Mouse (Mus musculus) heart, postnatal 0 days (tissue): ENCODE measurements around the gene Chrnb4. TPM values are rescaled to one million over a fixed set of nuclear protein-coding genes. Genes with fewer than 3 reads are reported as not detected.

Experiments used
- ATAC-seq: fragments of 200-750 bp; cut with Nextera tagmentation; 2 replicates; pipeline ENCODE4 v1.8.0; 2017; ENCODE audit warnings: low read depth, moderate number of reproducible peaks, moderate library complexity; ENCODE audit not compliant: insufficient read depth
- DNase-seq: peaks from one replicate; pipeline ENCODE4 v3.0.0-alpha.2; 2016; ENCODE audit warnings: low spot score
- H3K27ac ChIP-seq: fragments of 300-500 bp; sonication (generic); 2 replicates; pipeline ENCODE4 v1.5.1; 2014; ENCODE audit warnings: low read depth, mild to moderate bottlenecking
- H3K27me3 ChIP-seq: fragments of 300-500 bp; sonication (generic); 2 replicates; pipeline ENCODE4 v1.6.1; 2014; ENCODE audit warnings: low read length, mixed read lengths; ENCODE audit not compliant: control insufficient read depth, insufficient read depth
- H3K36me3 ChIP-seq: fragments of 300-500 bp; sonication (generic); replicated peaks from 2 replicates; pipeline ENCODE4 v1.6.1; 2014; ENCODE audit warnings: low read length, mixed read lengths; ENCODE audit not compliant: control insufficient read depth, insufficient read depth
- H3K4me1 ChIP-seq: fragments of 300-500 bp; sonication (generic); 2 replicates; pipeline ENCODE4 v1.6.1; 2014; ENCODE audit warnings: antibody characterized with exemption; ENCODE audit not compliant: control insufficient read depth, insufficient read depth
- H3K4me2 ChIP-seq: fragments of 300-500 bp; sonication (generic); 2 replicates; pipeline ENCODE4 v1.6.1; 2014; ENCODE audit warnings: low read depth, mild to moderate bottlenecking, low read length, moderate library complexity
- H3K4me3 ChIP-seq: fragments of 300-500 bp; sonication (generic); 2 replicates; pipeline ENCODE4 v1.5.1; 2014; ENCODE audit warnings: low read depth, low read length
- H3K9ac ChIP-seq: fragments of 300-500 bp; sonication (generic); replicated peaks from 2 replicates; pipeline ENCODE4 v1.6.1; 2014; ENCODE audit warnings: low read depth, low read length, mixed read lengths
- H3K9me3 ChIP-seq: fragments of 300-500 bp; sonication (generic); replicated peaks from 2 replicates; pipeline ENCODE4 v1.6.1; 2016; ENCODE audit warnings: low read length; ENCODE audit not compliant: control insufficient read depth
- CTCF ChIP-seq: IDR thresholded peaks from 2 replicates; pipeline ENCODE4 v1.5.1; 2016; ENCODE audit warnings: antibody characterized with exemption, control low read depth, low read depth
- EP300 ChIP-seq: IDR thresholded peaks from 2 replicates; pipeline ENCODE4 v1.6.1; 2016; ENCODE audit warnings: antibody characterized with exemption, low read depth
- WGBS: fragments of 180-500 bp; shearing (Covaris S2); extraction: QIAGEN DNeasy Blood & Tissue Kit; methylation state at CpG from one replicate; pipeline ENCODE4 v1.1.7; 2014; 5-methylcytosine and 5-hydroxymethylcytosine counted together
- polyA plus RNA-seq: library from polyadenylated mRNA; unstranded; fragments of >200 nt; fragmentation: Nextera tagmentation; extraction: Ambion mirVana; gene quantifications from 2 replicates; pipeline ENCODE4 v1.2.1, GENCODE M21; 2015
- total RNA-seq: library from RNA; depleted of rRNA; stranded (reverse); fragments of >200 nt; gene quantifications from 2 replicates; pipeline ENCODE4 v1.2.3, GENCODE M21; 2014; ENCODE audit warnings: low replicate concordance; rRNA removed

The Chrnb4 gene
- not detected in 2 replicates for total RNA-seq
- polyA plus RNA-seq = 0.03 and 0.11 TPM in 2 replicates

DNA sequence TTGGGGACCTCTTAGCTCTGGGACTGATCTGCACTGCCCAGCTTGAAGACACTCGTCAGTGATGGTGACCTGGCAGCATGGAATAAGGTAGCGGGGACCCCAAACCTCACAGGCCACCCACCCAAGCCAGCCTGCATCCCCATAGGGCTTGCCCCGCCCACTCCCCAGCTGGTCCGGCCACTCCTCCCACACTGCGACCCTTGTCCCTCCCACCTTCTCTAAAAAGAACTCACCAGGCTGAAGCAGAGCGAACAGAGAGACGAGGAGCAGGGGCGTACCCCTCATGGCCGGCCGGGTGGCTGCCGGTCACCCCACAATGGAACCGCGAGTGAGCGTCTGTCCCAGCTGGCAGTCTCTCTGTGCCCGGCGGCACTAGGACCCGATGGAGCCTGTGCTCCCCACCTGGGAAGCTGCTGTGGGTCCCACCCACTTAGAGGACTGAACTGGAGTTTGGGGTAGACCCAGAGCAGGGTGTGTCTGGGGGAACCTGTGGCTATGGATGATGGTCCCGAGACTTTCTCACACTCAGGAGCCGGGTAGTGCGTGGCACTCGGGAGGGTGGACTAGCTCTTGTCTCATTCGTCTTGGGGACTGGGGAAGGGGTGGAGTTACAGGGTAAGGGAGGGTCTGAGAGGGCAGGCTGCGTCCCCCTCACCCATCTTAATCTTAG is at the start of gene Chrnb4:
TSS of gene Chrnb4 (minus strand) at position 569 of the 670 bp plus-strand sequence.
- no peak for DNase-seq
- H3K36me3 ChIP-seq = no peaks in the 10 kb centered on the region
- no peak for ATAC-seq
- no peaks in the 10 kb centered on the region for H3K9me3 ChIP-seq
- no peak for TF ChIP-seq CTCF
- TF ChIP-seq EP300 = no peak
- H3K4me1 ChIP-seq = 0 out of 2 replicates have a peak, but pooled peaks cover 3% of the 10 kb centered on the region
- H3K9ac ChIP-seq = no peak within 1 kb of the TSS; the same call in 1 of the 2 replicates
- H3K4me2 ChIP-seq = peak within 1 kb of the TSS; percentile 82
- no peak within 1 kb of the TSS for H3K27ac ChIP-seq
- WGBS = 2% methylated on average over 23 of the region's 23 CpGs
- H3K27me3 ChIP-seq = no peaks in the 10 kb centered on the region
- peak within 1 kb of the TSS; percentile 47 for H3K4me3 ChIP-seq

- no peak overlapping the region for H3K9ac ChIP-seq
- no peak overlapping the region for H3K27ac ChIP-seq
- H3K9me3 ChIP-seq = no peaks in the 10 kb centered on the region
- no peaks in the 10 kb centered on the region for H3K36me3 ChIP-seq
- no peak overlapping the region for H3K4me3 ChIP-seq
- H3K4me2 ChIP-seq = no peak overlapping the region
- H3K4me1 ChIP-seq = no peaks in the 10 kb centered on the region
- 91% methylated on average over 4 of the region's 4 CpGs for WGBS
- DNase-seq = no peak
- no peak for ATAC-seq
- no peaks in the 10 kb centered on the region for H3K27me3 ChIP-seq
- TF ChIP-seq CTCF (no peak), EP300 (no peak)
Observed at GRCm38 (mm10) chr9:55096870-55097269, 48.3 kb upstream of the Chrnb4 start.

DNA sequence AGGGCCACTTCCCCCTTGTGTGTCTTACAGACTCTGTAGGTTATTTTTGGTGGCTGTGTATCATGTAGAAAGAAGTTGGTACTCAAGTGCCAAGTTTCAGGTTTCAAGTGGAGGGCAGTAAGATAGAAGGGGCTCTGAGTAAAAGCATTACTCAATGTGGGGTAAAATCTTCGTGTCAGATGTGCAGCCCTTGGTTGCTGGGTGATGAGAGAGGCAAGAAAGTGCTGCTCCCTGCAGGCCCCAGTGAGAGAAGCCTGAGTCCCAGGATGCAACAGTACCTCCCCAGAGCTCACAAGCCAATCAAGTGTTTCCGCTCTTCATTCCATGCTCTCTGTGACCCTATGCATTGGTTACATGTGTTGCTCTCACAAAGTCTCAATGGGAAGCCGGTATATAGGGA is 47.5 kb upstream of the Chrnb4 start:
- no peak overlapping the region for H3K27ac ChIP-seq
- H3K9ac ChIP-seq = no peak overlapping the region
- DNase-seq (no peak), ATAC-seq (no peak)
- H3K4me1 ChIP-seq = no peaks in the 10 kb centered on the region
- H3K9me3 ChIP-seq = no peaks in the 10 kb centered on the region
- no peak overlapping the region for H3K4me2 ChIP-seq
- TF ChIP-seq EP300 = no peak
- TF ChIP-seq CTCF = no peak
- 51% methylated on average over 3 of the region's 3 CpGs for WGBS
- H3K27me3 ChIP-seq = no peaks in the 10 kb centered on the region
- H3K4me3 ChIP-seq = no peak overlapping the region
- no peaks in the 10 kb centered on the region for H3K36me3 ChIP-seq

- no peak for ATAC-seq
- TF ChIP-seq EP300 (no peak), CTCF (no peak)
Observed at GRCm38 (mm10) chr9:55090141-55090540, 41.6 kb upstream of the Chrnb4 start.

GRCm38 (mm10) chr9:55089226-55089625 is 40.6 kb upstream of the Chrnb4 start:
- Histone ChIP-seq H3K27me3 (no peaks in the 10 kb centered on the region), H3K9me3 (no peaks in the 10 kb centered on the region), H3K27ac (no peak overlapping the region), H3K4me1 (no peaks in the 10 kb centered on the region), H3K4me2 (no peak overlapping the region), H3K36me3 (no peaks in the 10 kb centered on the region), H3K4me3 (no peak overlapping the region), H3K9ac (no peak overlapping the region)
- 91% methylated on average over 2 of the region's 2 CpGs for WGBS
- DNase-seq = no peak
- ATAC-seq = no peak
- TF ChIP-seq EP300 (no peak), CTCF (no peak)

More at GRCm38 (mm10) chr9:55090141-55090540, 41.6 kb upstream of the Chrnb4 start:
- Histone ChIP-seq H3K4me2 (no peak overlapping the region), H3K9me3 (no peaks in the 10 kb centered on the region), H3K4me1 (no peaks in the 10 kb centered on the region), H3K27ac (no peak overlapping the region), H3K9ac (no peak overlapping the region), H3K4me3 (no peak overlapping the region), H3K36me3 (no peaks in the 10 kb centered on the region), H3K27me3 (no peaks in the 10 kb centered on the region)
- WGBS = 55% methylated on average over 5 of the region's 5 CpGs
- no peak for DNase-seq
